Mouse (Mus musculus) liver, postnatal 0 days (tissue): Measurements from ENCODE around the gene Fas.

Source experiments
- CTCF ChIP-seq: sonication (generic); IDR thresholded peaks from 2 replicates; pipeline ENCODE4 v1.5.1; 2016; ENCODE audit warnings: antibody characterized with exemption, low read depth
- EP300 ChIP-seq: IDR thresholded peaks from 2 replicates; pipeline ENCODE4 v1.6.1; 2016; ENCODE audit warnings: antibody characterized with exemption, low read depth, mild to moderate bottlenecking

DNA sequence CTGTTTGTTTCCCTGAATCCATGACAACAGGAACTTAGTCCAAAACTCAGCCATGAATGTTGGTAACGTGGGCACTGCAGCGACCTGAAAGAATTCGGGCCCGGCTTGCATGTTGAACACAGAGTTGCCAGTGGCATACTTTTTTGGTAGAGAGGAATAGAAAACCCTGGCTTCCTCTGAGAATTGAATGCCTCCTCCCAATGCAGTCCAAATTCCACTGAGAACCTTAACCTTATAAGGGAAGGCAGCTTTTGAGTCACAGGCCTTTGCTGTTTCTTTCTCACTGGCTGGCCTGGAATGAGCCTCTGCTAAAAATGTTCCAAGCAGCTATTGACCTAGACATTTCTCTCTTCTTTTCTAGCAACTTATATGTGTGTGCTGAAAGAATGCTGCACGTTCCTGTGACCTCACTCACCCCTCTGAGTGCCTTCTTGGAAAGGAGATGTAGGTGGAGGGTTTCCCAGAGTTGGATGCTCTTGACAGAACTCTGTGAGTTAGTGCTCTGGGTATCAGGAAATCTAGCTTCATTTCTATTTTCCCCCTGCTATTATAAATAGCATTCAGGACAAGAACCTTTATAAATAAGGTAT lies 24.8 kb upstream of the Fas start:
- no peak for TF ChIP-seq CTCF
- TF ChIP-seq EP300, result no peak
